Mouse (Mus musculus): ENCODE results near the gene Aspdh.

GRCm38 (mm10) chr7:44463056-44463425 lies 2.1 kb upstream of the Aspdh start:
- no peak for TF ChIP-seq POLR2A (IDR thresholded peaks at IDR 0.05; ENCODE audit: insufficient read depth, low read length)
- TF ChIP-seq CTCF (IDR thresholded peaks at IDR 0.05; ENCODE audit: low read depth, low read length): no peak

All from ES-Bruce4 (cell line).